Mouse (Mus musculus) cerebellum, postnatal 4 days (tissue): ENCODE measurements around the gene Shox2.
A peak's percentile ranks its signal among the peaks of the same experiment; 100 is the strongest.

Experiments
- DNase-seq, 2 experiments: peaks; one replicate each; pipeline ENCODE4 v3.0.0; 2022; ENCODE audit warnings: low spot score in 2 of 2, mixed read lengths in 1 of 2

Gene Shox2

DNA sequence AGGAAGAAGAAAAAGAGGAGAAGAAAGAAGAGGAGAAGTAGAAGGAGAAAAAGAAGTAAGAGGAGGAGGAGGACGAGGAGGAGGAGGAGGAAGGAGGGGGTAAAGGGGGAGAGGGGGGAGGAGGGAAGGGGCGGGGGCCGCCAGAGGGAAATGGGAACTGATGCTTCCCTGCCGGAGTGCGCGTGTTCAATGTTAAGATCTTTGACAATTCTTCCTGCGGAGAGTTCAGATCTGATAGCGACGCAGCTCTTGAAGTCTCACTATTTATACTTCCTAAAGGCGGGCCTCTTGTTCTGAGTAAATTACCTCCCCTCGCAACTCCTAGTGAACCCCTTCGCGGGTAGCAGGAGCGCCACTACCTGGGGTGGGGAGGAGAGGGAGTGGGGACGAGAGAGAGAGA, at the start of gene Shox2:
Shox2 (minus strand) TSS at position 66 of the 400 bp plus-strand sequence.
- DNase-seq, result no peak

DNA sequence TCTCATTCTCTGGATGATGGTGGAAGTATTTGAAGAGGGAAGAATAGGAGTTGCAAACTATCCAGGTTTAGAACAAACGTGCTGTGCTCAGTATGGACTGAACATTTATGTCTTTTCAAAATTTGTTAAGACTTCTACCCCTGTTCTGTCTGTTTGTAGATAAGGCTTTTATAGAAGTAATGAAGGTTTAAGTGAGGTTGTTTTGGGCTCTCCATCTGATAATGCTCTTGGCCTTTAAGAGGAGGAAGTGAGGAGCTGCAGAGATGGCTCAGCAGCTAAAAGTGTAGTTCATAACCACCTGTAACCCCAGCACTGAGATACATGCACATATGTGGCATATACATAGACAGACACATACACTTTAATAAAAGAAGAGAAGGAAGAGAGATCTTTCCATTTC, 15.2 kb upstream of the Shox2 start:
- no peak for DNase-seq

DNA sequence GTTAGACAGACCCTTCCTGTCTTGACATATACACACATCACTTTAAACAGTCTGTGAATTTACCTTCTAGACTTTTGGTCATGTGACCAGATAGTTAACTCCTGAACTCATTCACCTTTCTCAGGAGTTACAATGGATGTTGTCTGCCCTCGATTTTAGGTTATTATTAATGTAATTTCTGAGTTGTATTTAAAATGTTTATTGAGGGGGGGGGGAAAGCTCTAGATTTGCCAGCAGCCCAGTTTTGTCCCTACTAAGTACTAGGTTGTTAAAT, 4.7 kb upstream of the Shox2 start:
- no peak for DNase-seq

DNA sequence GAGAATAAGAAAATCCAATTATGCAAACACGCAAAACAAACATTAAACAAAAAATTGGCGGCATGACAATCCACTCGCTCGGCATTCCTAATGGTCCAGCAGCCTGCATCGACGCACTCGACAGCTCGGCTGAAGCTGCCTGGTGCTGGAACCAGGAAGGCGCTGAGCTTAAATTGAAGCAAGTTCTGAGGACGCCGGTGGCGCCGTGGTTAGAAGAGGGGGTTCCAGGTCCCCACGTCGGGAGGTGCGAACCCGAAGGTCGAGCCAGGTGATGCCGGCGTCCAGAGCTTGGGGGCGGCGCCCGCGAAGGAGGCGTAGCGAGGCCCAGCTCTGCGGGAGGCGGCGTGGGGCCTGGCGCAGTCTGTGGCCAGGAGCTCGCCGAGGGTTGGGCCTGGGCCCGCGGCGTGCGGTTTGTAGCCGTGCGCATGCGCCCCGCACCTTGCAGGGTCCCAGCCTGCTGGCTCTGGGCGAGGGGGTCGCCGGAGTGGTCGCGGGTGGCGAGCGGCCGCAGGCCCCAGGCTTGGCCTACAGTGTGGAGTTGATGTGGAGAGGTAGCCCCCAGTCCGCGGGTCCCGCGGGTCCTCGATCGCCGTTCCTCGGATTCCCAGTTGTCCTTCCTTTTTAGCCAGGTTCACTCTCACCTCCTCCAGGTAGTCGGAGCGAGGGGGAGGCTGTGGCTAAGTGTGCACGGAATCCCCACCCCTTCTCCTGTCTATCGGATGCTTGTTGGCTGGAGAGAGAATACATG, 4.1 kb upstream of the Shox2 start:
- peak; percentile 37 to 67 for DNase-seq

DNA sequence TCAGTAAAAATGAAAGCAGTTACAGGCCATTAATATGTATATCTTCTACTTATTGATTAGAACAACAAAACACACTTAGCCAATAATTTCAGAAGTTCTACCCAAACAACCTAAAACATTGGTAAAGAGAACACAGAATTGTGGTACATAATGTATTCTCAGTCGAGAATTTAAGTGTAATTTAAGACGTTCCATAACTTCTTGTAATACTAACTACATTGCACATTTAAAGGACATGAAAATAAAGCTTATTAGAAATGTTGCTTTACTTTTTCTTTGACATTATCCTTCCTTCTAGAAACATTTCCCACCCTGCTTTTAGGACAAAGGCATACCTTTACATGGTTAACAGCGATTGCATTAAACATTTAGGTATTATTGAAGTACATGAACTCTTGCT, 1.9 kb upstream of the Shox2 start:
- DNase-seq, result no peak

DNA sequence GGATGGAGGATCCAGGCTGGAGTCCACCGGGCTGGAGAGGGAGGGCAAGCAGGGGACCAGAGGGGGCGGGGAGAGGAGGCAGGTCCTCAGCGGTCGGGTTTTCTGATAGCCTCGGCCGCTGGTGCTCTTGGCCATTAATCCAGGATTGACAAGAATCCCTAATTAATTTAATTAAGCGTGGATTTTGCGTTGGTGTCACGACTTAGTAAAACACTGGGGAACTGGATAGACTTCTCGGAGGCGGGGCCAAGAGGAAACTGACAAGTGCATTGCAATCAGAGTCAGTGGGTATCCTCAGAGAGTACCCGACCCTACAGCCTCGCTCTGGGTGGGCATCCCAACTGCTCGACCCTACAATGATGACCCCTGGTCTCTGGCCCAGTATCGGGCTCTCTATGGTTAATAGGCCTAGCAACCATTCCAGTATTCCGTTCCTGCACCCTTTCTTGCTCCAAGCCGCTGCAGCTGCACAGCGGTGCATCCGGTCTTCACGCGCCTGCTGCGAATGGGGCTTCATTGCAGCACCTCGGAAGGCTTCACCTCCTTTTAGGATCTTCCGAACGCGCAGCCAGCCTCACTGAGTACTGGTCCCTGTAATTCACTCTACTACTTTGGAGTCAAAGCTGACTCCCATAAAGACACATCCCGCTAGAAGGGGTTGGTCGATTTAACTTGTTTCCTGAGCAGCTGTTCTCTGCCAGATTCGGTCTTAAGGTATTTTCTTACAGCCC, 775 bp upstream of the Shox2 start:
- peak in 1 of 2 experiments; percentile 25 for DNase-seq

DNA sequence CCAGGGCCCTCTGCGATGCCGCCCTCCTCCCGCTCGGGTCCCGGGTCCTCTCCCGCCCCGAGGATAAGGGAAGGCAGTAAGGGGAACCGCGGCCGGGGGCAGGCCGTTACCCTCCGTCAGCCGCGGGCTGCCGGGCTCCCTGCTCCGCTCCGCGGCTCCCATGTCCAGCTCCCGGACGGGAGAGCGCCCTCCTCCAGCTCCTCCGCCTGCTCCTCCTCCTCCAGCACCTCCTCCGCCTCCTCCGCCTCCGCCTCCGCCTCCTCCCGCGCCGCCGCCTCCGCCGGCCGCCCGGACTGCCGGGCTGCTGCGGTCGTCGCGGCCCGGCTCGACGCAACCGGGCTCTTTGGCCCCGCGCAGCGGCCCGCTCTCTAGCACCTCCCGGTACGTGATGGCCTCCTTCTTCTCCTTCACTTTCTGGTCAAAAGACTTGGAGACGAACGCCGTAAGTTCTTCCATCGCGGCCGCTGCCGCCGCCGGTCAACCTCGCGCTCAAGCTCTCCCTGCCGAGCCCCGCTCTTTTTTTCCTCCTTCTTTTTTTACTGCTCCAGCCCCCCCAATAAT, 390 bp downstream of the Shox2 start, which contains the start of gene Rsrc1:
Rsrc1 (plus strand) TSS at position 290 of the 561 bp plus-strand sequence.
- no peak for DNase-seq

DNA sequence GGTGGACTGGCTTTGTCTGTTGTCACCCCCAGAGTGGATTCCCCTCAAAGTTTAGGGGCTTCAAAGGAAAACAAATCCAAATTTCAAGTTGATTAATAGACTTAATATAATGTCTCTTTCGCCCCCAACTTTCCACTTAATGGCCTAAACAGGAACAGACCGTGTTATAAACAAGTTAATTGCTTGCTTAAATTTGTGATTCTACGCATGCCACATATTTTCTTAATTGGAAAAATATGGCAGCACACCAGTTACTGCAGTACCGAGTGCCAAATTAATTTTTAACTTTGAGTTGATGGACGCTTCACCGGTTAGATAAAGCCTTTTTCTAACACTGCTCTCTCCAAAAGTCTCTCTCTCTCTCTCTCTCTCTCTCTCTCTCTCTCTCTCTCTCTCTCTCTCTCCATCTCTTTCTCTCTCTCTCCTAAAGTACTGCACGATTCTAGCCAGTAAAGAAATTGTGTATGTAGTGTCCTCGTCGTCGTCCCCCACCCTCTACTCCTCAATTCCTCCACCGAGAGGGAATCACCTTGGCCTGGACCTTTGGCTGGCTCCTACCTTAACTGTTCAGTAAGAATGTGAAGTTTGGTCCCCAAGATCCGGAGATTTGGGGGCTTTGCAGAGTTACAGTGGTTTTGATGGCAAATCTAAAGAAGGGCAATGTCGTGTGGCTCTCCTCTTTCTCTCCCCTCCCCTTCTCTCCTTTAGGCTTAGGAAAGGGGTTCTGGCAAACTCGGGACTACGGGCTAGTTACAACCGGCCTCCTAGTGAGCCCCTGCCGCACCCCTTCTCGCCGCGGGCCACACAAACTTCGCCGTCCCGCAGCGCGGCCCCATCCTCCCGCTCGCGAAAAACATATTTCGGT, 1.2 kb downstream of the Shox2 start:
- no peak for DNase-seq

DNA sequence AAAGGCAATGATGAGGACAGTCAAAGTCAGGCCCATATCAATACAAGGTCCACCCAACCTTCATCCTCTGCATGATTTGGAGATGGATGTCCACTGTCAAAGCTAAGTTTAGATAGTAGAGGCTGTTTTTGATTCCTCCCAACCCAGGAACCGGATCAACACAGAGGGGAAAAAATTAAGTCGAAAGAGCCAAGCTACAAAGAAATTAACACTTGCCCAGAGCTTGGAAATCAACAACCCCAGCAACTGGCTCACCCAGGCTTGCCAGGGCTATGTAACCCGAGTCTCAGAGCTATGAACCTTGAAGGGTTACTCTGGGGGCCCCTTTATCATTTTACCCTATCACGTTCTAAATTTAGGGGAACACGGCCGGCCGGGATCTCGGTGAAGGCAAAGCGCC, 2.1 kb downstream of the Shox2 start:
- DNase-seq, result no peak

DNA sequence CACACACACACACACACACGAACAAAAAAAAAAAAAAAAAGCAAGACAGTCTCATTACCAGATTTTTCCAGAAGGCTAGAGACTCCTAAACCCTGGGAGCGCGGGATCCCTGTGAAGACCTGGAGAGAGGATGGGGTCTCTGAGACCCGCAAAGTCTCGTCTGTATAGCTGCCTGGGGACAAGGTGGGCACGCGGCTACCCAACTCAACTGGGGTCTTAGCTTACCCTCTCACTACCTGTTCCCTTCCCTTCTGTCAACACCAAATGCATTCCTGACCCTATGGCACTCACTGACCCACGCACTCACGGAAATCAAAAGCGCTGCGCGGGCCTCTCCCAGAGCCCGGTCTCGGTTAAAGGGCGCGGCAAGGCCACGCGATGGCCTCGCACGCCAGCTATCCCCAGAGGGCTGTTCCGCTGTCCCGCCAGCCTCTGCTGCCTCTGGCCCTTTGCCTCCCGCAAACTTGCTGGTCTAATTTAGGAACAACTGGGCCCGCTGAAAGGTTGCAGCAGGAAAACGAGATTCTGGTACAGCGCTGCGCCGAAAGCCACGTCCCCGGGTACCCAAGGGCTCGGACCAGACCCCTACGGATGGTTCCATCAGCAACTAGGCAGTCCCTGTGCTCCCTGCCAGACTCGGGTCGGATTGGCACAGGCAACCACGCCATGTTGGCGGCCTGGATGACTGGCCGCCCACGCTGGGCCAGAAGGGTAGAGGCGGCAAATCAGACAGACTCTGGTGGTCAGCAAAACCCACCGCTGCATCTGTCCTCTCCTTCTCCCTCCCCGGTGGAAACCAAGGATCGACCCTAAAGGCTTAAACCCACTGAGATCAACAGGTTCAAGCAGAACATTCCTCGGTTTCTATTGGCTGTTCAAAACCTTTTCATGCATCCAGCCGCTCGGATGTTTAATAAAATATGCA, 2.9 kb downstream of the Shox2 start:
- no peak for DNase-seq

DNA sequence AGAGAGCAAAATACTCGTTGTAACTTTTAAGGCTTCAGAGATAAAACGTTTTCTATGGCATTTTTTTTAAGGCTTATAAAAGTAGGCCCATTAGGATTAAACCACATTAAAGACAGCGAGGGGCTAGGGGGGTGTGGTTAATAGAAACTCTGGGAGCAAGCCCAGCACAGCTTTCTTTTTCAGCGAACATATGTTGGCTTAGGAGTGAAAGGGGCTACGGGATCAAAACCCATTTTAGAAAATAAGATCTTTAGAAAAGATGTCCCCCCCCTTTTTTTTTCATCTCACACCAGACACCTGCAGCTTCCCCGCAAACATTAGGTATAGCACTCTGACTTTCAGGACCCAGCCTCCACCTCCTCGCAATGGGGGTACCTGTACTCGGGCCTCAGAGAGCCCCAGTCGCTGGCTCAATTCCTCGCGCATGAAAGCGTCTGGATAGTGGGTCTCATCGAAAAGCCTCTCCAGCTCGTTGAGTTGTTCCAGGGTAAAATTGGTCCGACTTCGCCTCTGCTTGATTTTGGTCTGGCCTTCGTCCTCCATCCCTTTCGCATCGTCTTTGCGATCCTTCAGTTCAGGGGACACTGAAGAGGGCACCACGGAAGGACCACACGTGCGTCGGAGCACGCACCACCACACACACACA, 3.6 kb downstream of the Shox2 start:
- DNase-seq, result no peak

DNA sequence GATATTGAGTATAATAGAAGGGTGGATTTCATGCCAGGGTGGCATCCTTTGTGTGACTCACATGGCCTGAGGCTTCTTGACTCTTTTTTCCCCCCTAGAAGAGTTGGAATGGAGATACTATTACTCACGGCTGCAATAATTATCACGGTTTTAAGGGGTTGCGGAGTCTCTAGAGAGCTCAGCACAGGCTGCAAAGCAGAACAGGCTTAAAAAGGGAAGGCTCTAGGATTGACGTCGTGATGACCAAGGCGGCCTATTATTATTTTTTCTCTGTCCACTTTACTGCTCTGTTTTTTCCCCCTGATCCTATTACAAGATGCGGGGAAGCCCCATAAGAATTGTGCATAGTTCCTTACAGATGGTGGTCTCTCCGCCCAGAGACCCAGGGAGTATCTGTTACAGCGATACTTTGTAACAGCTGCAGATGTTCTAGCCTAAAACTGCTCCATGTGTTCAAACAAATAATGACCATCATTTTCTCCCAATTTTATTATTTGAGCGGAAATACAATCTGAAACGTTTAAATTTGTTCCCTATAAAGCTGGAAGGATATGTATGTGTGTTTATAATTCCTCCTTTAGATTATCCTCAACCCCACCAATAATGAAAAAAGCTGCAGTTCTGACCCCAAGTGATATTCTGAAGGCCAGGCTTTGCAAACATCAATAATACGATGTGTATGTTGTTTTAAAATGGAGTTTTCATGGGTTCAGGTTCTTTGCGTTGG, 4.5 kb downstream of the Shox2 start:
- DNase-seq, result no peak

DNA sequence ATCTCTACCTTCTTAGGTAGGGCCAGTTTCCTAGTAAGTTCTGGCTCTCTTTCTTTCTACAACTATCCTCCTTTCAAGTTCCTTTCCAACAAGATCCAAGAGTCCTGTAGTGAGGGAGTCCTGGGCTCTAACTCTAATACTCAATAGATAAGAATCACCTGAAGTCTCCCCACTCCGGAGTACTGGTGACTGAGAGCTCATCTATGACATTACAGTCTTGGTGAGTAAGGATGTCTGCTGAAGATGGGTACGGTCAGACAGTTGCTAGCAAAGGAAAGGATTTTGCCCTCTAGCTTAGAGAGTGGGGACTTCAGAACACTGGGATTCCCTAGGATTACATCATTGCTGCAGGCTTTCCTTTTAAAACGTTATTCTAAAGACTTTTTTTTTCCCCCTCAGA, 7.1 kb downstream of the Shox2 start:
- DNase-seq, result no peak

DNA sequence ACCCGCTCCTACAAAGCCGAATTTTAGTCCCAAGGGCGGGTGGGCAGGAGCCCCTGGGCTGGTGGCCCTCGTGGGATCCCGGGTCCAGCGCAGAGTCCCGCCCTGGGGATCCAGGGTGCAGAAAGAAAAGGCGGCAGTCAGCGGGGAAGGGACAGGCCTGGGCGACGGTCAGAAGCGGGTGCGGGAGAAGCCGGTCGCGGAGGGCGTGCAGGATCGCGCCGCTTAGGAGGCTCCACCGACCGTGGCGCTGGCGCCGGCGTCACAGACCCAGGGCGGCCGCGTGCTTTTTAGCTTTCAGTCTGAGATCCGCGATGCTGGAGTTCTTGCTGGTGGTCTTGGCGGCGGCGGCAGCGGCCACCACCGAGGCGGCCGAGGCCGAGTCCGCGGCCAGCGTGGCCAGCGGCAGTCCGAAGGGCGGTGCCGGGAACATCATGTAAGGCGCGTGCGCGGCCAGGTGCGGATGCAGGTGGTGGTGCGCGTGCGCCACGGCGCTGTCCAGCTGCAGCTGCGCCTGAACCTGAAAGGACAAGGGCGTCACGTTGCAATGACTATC, 8.1 kb downstream of the Shox2 start:
- DNase-seq, result peak in 1 of 2 experiments; percentile 38

DNA sequence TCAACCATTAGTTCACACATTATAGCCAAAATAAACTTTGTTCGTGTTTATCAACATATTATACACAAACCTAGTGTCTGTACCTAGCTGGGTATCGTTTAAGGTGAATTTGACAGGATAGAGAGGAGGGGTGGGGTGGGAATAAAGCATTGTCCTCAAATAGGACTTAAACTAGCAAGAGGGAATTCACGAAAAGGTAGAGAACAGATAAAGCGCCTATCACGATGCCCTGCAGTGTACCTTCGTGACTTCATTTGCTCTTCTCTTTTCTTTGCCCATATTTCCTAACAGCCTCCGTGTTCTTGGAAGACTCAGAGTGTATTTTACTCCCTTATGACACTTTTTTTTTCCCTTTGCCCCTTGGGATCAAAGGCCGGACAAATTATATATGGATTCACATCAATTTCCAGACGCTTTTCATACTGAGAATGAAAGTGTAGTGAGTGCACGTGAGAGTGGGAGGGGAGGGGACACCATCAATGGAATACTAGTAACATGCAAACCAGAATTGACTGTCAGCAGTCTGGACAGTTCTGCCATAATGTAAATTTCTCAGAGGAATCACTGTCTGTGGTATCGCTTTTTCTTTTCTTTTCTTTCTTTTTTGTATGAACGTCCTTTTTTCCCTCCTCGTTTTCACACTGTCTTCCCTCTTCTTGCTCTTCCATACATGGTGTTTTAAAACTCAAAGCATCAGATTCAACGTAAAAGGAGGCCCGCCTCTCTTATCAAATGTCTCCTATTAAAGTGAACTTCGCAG, 9.2 kb downstream of the Shox2 start:
- DNase-seq, result no peak

DNA sequence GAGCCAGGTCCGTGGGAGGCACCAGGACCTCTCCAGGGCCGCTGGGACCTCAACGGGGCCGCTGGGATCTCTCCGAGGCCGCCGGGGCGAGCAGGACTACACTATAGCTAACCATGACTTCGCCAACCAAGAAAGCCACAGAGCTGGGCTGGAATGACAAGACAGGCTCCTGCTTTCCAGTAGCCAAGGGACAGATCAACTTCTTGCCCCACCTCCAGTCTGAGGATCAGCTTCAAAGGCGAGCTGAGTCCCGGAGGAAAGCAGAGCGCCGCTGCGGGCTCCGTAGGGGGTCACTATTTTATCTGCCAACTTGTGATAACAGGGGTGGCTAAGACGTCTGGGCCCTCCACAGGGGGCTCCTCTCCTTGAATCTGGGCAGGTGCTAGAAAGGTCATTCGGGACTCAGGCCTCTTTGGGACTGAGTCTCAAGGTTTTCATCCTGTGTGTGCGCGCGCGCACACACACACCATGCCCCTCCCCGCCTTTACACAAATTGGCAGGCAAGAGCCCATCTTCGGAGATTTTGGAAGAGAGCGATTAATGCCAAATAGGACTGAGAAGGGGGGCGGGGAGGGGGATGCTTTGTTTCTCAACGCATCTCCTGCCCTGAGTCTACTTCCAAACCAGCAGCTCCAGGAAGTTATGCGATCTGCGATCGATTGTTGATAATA, 10.8 kb downstream of the Shox2 start:
- DNase-seq, result no peak

DNA sequence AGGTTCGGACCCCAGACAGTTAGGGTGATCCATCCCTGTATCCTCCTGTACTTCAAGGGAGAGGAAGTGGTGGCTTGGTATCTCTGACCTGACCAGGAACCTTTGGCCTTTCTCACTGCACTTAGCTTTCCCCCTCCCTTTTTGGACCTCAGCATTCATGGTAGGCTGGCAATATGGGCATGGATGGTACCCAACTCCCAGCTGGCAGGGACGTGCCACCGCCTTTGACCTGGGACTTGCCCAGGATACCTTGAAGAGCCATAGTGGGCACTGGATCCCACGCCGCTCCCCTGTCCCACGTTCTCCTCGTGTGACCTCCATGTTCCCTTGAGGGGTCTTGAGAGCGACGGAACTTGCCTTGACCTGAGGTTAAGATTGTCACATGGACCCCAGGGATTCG, 11.3 kb downstream of the Shox2 start:
- DNase-seq, result no peak

DNA sequence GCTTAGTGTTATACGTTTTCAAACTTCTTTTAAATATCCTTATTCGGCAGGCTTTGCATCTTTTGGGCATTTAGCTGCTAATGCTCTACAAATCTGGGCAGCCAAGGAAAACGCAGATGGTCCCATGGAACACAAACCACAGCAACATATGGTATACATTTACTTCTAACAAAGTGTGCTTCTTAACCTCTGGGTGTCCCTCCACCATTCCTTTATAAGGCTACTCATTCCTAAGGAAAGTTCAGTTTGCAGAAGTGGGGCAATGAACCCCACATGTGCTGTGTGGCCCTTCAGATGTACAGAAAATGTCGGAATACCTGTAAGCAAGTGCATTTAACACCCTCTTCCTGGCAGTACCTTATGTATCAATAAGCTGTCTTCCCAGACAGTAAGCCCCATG, 14.1 kb downstream of the Shox2 start:
- DNase-seq, result no peak
